Mouse (Mus musculus) heart, postnatal 0 days (tissue): ENCODE data around the gene St8sia1. TPM values are rescaled to one million over a fixed set of nuclear protein-coding genes. Genes with fewer than 3 reads are reported as not detected.

ENCODE experiments used
- ATAC-seq: fragments of 200-750 bp; cut with Nextera tagmentation; 2 replicates; pipeline ENCODE4 v1.8.0; 2017; ENCODE audit warnings: low read depth, moderate number of reproducible peaks, moderate library complexity; ENCODE audit not compliant: insufficient read depth
- DNase-seq: peaks from one replicate; pipeline ENCODE4 v3.0.0-alpha.2; 2016; ENCODE audit warnings: low spot score
- H3K27ac ChIP-seq: fragments of 300-500 bp; sonication (generic); 2 replicates; pipeline ENCODE4 v1.5.1; 2014; ENCODE audit warnings: low read depth, mild to moderate bottlenecking
- H3K27me3 ChIP-seq: fragments of 300-500 bp; sonication (generic); 2 replicates; pipeline ENCODE4 v1.6.1; 2014; ENCODE audit warnings: low read length, mixed read lengths; ENCODE audit not compliant: control insufficient read depth, insufficient read depth
- H3K36me3 ChIP-seq: fragments of 300-500 bp; sonication (generic); replicated peaks from 2 replicates; pipeline ENCODE4 v1.6.1; 2014; ENCODE audit warnings: low read length, mixed read lengths; ENCODE audit not compliant: control insufficient read depth, insufficient read depth
- H3K4me1 ChIP-seq: fragments of 300-500 bp; sonication (generic); 2 replicates; pipeline ENCODE4 v1.6.1; 2014; ENCODE audit warnings: antibody characterized with exemption; ENCODE audit not compliant: control insufficient read depth, insufficient read depth
- H3K4me2 ChIP-seq: fragments of 300-500 bp; sonication (generic); 2 replicates; pipeline ENCODE4 v1.6.1; 2014; ENCODE audit warnings: low read depth, mild to moderate bottlenecking, low read length, moderate library complexity
- H3K4me3 ChIP-seq: fragments of 300-500 bp; sonication (generic); 2 replicates; pipeline ENCODE4 v1.5.1; 2014; ENCODE audit warnings: low read depth, low read length
- H3K9ac ChIP-seq: fragments of 300-500 bp; sonication (generic); replicated peaks from 2 replicates; pipeline ENCODE4 v1.6.1; 2014; ENCODE audit warnings: low read depth, low read length, mixed read lengths
- H3K9me3 ChIP-seq: fragments of 300-500 bp; sonication (generic); replicated peaks from 2 replicates; pipeline ENCODE4 v1.6.1; 2016; ENCODE audit warnings: low read length; ENCODE audit not compliant: control insufficient read depth
- CTCF ChIP-seq: IDR thresholded peaks from 2 replicates; pipeline ENCODE4 v1.5.1; 2016; ENCODE audit warnings: antibody characterized with exemption, control low read depth, low read depth
- EP300 ChIP-seq: IDR thresholded peaks from 2 replicates; pipeline ENCODE4 v1.6.1; 2016; ENCODE audit warnings: antibody characterized with exemption, low read depth
- WGBS: fragments of 180-500 bp; shearing (Covaris S2); extraction: QIAGEN DNeasy Blood & Tissue Kit; methylation state at CpG from one replicate; pipeline ENCODE4 v1.1.7; 2014; 5-methylcytosine and 5-hydroxymethylcytosine counted together
- polyA plus RNA-seq: library from polyadenylated mRNA; unstranded; fragments of >200 nt; fragmentation: Nextera tagmentation; extraction: Ambion mirVana; gene quantifications from 2 replicates; pipeline ENCODE4 v1.2.1, GENCODE M21; 2015
- total RNA-seq: library from RNA; depleted of rRNA; stranded (reverse); fragments of >200 nt; gene quantifications from 2 replicates; pipeline ENCODE4 v1.2.3, GENCODE M21; 2014; ENCODE audit warnings: low replicate concordance

Gene St8sia1
- total and polyA plus RNA-seq, 2 experiments from 2014 or later, result 0.04 to 0.30 TPM

DNA sequence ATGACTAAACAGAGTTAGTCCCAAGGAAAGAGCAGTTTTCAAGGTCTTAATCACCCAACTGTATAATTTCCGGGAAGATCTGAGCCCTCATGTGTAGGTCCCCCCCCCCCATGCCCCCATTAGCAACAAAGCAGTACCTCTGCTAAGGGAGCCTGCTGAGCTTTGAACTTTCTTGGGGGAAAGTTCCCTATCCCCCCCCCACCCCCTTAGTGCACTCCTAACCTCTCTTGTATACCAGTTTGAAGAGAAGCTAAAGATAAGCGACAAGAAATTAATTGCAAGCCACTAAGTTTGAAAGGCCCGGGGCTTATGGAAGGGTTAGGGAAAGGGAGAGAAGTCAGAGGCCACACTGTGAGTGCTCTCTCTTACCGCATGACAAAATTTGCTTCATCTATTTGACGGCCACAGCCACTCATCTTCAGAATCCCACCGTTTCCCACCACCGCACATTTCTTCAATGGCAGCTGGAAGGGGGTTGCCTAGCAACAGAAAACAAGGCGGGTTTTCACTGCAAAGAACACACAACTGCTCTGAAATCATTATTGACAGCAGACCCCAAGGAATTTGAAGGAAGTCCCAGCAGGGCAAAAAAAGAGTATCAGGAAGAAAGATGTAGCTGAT lies 87.9 kb downstream of the St8sia1 start:
- no peaks in the 10 kb centered on the region for H3K36me3 ChIP-seq
- H3K9ac ChIP-seq, result no peak overlapping the region
- H3K4me2 ChIP-seq, result no peak overlapping the region
- no peak overlapping the region for H3K4me3 ChIP-seq
- DNase-seq, result no peak
- WGBS, result 56% methylated on average over 8 of the region's 8 CpGs
- H3K9me3 ChIP-seq, result no peaks in the 10 kb centered on the region
- ATAC-seq, result no peak
- H3K4me1 ChIP-seq, result peaks cover 19% of the 10 kb centered on the region
- H3K27ac ChIP-seq, result no peak overlapping the region
- TF ChIP-seq CTCF (no peak), EP300 (no peak)
- H3K27me3 ChIP-seq, result no peaks in the 10 kb centered on the region

DNA sequence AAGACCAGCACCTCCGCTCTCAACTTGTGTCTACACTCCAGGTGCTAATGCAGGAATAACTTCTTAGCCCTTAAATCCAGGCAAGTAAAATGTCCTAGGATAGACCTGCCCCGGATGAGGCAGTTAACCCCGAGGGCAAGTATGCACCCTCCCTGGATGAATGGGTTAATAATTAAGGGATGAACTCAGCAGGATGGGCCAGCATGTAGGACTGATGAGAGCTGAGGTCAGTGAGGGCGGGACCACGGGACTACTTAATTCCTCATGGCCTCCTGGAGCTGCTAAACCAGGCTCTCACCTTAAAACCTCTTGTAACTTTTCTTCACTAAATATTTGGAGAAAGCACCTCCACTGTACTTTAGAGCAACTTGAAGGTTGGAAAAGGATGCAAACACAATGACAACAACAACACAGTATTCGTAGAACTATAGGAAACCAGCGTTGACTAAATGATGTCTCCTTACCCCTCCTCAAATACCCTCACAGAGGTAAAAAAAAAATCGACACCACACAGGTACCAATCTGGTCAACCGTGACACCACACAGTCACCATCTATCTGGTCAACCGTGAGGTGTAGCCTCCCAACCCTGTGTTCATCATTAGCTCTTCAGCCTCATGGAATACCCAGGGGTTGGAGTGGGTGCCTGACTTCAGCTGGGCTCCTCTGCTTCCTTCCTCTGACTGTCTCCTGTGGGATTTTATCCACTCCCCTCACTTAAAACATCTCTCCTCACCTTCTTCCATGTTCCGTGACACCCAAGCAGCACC lies 90.3 kb downstream of the St8sia1 start:
- WGBS, result 75% methylated on average over 11 of the region's 11 CpGs

DNA sequence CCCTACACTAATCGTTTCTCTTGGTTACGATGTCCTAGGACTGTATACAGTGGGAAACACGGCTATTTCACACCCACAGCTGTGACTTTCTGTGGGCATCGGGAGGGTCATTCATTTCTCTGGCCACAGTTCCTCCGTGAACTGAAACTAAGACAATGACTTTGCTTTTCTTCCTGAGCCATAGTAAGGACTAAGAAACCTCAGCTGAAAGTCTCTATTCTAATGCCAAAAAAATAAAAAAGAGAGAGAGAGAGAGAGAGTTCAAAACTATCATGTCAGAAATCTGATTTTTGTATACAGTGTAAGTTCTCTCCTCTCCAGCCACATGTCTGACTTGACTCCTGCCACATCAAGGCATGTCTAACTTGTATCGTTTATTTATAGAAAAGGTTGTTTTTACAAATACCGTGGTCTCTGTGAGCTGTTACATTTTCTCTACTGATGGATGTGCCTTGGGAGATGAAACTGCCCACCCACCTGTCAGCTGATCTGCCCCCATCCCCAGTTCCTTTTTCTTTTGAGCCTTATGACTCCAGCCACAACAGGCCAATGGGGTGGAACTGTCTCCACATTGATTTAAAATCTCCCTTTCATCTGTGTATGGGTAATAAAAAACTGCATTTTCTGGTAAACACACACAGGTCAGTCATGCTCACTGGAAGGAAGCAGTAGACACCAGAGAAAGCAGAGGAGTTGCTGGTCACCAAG lies 94.4 kb downstream of the St8sia1 start:
- Histone ChIP-seq H3K36me3 (no peaks in the 10 kb centered on the region), H3K4me2 (no peak overlapping the region), H3K4me1 (no peaks in the 10 kb centered on the region), H3K4me3 (no peak overlapping the region), H3K9ac (no peak overlapping the region), H3K9me3 (no peaks in the 10 kb centered on the region), H3K27me3 (no peaks in the 10 kb centered on the region), H3K27ac (no peak overlapping the region)
- no peak for TF ChIP-seq CTCF
- TF ChIP-seq EP300, result no peak
- no peak for DNase-seq
- 70% methylated on average over 7 of the region's 7 CpGs for WGBS
- ATAC-seq, result no peak

More for the DNA sequence above, 90.3 kb downstream of the St8sia1 start:
- Histone ChIP-seq H3K4me1 (peaks cover 12% of the 10 kb centered on the region), H3K9me3 (no peaks in the 10 kb centered on the region), H3K9ac (no peak overlapping the region), H3K27ac (no peak overlapping the region), H3K4me3 (no peak overlapping the region), H3K27me3 (no peaks in the 10 kb centered on the region), H3K36me3 (no peaks in the 10 kb centered on the region), H3K4me2 (no peak overlapping the region)
- ATAC-seq, result no peak
- TF ChIP-seq EP300 (no peak), CTCF (no peak)
- no peak for DNase-seq

DNA sequence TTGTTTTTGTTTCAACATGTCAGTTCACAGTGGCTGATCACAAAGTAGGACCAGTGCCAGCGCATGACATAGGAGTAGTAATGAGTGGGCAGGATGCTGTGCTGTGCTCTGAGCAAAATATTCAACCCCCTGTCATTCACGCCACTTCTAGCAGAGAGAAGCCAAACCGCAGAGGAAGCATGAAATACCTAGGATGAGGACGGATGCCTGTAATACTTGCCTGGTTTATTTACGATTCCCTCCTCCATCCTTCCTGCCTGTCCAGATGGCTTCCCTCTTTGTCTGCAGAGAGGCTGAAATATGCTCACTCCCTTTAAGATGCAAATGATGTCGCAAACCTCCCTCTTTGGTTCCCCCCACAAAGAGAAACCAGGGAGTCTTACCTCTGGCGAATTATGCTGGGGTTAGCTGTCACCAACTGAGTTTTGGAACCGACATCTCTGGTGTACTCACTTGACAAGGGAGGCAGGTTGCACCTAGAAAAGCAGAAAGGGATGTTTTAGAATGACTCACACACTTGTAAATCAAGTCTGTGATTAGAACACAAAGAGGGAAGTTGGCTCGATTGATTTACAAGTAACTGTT lies 96.7 kb downstream of the St8sia1 start:
- TF ChIP-seq EP300, result no peak
- H3K9ac ChIP-seq, result no peak overlapping the region
- no peaks in the 10 kb centered on the region for H3K27me3 ChIP-seq
- no peaks in the 10 kb centered on the region for H3K4me1 ChIP-seq
- 27% methylated on average over 9 of the region's 9 CpGs for WGBS
- H3K9me3 ChIP-seq, result no peaks in the 10 kb centered on the region
- no peak overlapping the region for H3K4me3 ChIP-seq
- no peak overlapping the region for H3K4me2 ChIP-seq
- no peak for ATAC-seq
- DNase-seq, result peak; percentile 16
- H3K27ac ChIP-seq, result no peak overlapping the region
- no peaks in the 10 kb centered on the region for H3K36me3 ChIP-seq

DNA sequence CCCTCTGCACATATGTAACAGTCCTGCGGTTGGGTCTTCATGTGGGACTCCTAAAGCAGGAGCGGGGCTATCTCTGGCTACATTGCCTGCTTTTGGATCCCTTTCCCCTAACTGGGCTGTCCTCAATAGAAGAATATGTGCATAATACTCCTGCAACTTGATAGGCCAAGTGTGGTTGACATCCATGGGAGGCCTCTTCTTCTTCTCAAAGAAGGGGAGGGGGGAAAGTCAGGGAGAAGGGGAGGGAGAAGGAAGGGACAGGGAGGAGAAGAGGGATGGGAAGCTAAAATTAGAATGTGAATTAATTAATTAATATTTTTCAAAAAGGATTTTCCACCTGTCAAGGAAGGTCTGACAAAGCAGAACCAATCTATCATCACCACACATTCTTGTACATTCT lies 97.2 kb downstream of the St8sia1 start:
- no peak for ATAC-seq
- TF ChIP-seq EP300 (no peak), CTCF (no peak)
- Histone ChIP-seq H3K27ac (no peak overlapping the region), H3K36me3 (no peaks in the 10 kb centered on the region), H3K4me1 (no peaks in the 10 kb centered on the region), H3K9ac (no peak overlapping the region), H3K9me3 (no peaks in the 10 kb centered on the region), H3K4me3 (no peak overlapping the region), H3K27me3 (no peaks in the 10 kb centered on the region), H3K4me2 (no peak overlapping the region)
- no peak for DNase-seq
- 91% methylated on average over 2 of the region's 2 CpGs for WGBS
